Mouse (Mus musculus) cerebellum, adult (tissue): ENCODE data around the gene Tmprss11e.

Experiments used
- ATAC-seq: cut with Nextera tagmentation; 2 replicates; pipeline ENCODE4 v1.9.2; 2017; ENCODE audit warnings: mild to moderate bottlenecking, moderate library complexity, mixed read lengths; ENCODE audit not compliant: insufficient number of reproducible peaks, low FRiP score, low TSS enrichment

Tmprss11e gene

DNA sequence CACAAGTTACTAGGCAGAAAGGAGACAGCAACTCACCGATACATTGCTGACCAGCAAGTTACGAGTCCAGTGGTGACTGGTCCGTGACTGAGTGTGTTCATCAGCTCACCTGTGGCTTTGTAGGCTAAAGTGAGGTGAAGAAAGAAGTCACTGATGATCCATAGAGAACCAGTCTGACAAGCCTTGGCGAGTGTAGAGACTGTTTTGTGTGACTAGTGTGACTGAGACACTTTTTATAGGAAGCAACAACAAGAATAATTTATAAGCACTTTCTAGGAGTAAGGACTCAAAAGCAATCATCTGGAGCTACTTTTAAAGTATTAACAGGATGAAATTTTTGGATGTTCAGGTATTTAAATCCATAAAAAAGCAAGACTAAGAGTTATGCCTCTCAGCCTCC is at the start of gene Tmprss11e:
Tmprss11e (minus strand) TSS at position 101 of the 400 bp plus-strand sequence.
- ATAC-seq = no peak

GRCm38 (mm10) chr5:86792807-86793206 is 47.2 kb upstream of the Tmprss11e start:
- ATAC-seq = no peak

GRCm38 (mm10) chr5:86792249-86792648 is 46.6 kb upstream of the Tmprss11e start:
- ATAC-seq = no peak

- no peak for ATAC-seq
These were observed 44.3 kb upstream of the Tmprss11e start for GRCm38 (mm10) chr5:86789954-86790353.

DNA sequence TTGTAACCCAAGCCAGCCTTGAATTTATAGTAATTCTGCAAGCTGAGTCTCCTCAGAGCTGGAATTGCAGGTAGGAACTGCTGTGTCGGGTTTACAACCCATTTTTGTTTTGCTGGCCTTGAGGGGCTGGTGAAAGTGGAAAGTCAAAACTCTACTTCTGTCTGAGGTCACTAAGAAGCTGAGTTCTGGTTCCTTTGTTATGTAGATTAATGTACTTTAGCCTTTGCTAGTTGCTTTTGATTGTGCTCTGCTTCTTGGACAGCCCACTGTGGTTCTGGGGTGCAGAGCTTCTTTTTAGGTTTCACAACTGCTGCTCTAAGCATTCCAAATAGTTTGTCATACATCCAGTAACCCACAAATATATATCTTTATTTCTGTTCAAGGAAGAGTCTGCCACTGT is 41.2 kb upstream of the Tmprss11e start:
- no peak for ATAC-seq

GRCm38 (mm10) chr5:86784205-86784604 is 38.6 kb upstream of the Tmprss11e start:
- ATAC-seq = no peak

- ATAC-seq = no peak
These were observed 37.4 kb upstream of the Tmprss11e start for GRCm38 (mm10) chr5:86783059-86783458.

DNA sequence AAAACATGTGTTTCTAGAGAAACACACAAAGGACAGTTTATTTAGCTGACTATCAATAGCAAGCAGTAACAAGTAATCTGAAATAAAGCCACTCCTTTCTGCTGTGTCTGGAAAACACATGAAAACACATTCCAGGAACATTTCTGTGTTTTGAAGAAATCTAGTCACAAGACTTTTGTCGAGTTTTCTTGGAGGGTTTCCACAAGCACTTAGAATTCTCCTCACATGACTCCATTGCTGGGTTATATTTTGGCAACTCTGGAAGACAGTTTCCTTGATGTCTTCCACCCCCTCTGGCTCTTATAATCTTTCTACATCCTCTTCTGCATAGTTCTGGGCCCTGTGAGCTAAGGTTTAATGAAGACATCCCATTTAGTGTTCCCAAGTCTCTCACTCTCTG is 32.9 kb upstream of the Tmprss11e start:
- no peak for ATAC-seq

- no peak for ATAC-seq
These were observed 31.3 kb upstream of the Tmprss11e start for GRCm38 (mm10) chr5:86776941-86777340.

GRCm38 (mm10) chr5:86771010-86771409 is 25.4 kb upstream of the Tmprss11e start:
- ATAC-seq = no peak

GRCm38 (mm10) chr5:86769015-86769658 is 23.5 kb upstream of the Tmprss11e start:
- ATAC-seq = no peak

GRCm38 (mm10) chr5:86742796-86743195 is 2.8 kb downstream of the Tmprss11e start:
- no peak for ATAC-seq

DNA sequence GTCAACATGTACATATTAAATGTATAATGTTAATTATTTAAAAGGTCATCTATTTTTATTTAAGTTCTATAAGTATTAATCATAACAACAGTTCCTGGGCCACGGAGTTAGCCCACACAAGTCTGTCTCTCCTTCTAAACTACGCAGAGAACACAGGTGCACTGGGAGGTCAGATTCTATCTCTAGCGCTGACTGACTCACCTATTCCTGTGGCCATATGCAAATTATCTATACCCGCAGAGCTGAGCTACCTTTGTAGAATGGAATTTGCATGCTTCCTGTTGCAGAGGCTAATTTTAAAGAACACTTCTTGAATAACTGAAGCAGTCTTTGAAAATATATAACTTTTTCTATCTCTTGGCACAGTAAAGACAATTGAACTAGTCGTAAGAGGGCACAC is 4.5 kb downstream of the Tmprss11e start:
- no peak for ATAC-seq

DNA sequence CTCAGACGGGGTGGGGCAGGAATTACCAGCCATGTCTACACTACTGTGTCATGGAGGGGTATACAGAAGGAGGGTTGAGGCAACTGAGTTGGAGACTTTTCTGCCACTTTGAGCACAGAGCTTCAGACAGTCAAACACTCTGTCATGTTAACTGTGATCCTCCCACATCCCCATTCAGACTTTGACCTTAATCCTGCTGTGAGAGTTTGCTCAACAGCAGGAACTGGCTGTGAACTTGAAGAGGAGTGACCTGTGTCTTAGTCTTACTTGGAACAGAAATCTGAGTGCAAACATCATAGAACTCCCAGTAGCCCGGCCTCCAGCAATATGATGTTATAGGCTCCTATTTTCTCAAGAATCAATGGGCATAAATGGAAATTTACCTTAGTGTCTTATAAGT is 9.8 kb downstream of the Tmprss11e start:
- no peak for ATAC-seq

DNA sequence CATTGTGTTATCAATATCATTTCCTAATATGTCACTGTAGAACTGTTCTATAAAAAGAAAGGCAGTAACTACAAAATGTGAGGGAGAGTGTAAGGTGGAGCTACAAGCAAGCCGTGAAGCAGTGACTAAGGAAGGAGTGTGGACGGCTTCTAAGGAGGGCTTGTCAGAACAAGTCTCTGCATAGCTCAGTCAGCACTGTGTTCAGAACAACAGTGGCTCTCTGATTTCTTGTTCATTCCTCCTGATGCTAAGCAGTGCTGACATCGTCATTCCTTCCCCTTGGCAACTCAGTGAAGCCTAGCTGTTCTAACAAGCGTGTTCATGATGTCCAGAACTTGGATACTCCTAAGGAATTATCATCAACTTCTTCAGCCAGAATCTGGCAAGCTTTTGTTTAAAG is 15.0 kb downstream of the Tmprss11e start:
- ATAC-seq = no peak

- no peak for ATAC-seq
These were observed 17.0 kb downstream of the Tmprss11e start for GRCm38 (mm10) chr5:86728574-86728973.

DNA sequence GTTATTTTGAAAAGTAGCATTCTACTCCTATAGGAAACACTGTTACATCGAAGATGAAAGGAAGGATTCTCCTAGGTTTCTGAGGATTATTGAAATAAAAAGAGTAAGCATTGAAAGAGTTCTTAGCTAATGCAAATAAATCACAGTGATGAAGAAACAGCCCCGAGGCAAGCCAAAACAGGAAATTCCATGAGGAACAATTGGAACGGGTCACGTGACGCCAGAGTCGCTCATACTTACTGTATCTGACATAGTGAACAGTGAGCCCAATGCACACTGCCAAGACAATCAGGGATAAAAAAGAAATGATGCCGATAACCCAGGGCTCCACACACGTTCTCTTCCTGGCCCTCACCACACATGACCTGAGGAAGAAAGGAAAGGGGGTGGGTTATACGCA is 18.6 kb downstream of the Tmprss11e start:
- ATAC-seq = no peak

DNA sequence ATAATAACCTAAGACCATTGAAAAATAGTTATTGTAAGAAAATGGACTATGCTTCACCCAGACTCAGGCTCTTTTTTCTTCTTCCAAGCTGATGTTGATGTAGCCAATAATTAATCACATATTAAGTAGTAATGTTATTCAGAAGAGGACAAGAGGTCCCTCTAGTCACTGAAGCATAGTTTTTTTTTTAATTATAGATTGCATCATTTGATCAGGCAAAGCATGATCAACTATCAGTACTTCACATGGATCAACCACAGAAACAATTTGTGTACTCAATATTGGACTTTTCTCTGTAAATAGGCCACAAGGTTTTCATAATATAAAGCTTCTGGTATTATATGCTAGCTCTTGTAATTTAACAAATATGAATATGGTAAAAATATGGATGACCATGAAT is 20.6 kb downstream of the Tmprss11e start:
- no peak for ATAC-seq

GRCm38 (mm10) chr5:86722820-86723460 is 22.7 kb downstream of the Tmprss11e start:
- ATAC-seq = no peak

DNA sequence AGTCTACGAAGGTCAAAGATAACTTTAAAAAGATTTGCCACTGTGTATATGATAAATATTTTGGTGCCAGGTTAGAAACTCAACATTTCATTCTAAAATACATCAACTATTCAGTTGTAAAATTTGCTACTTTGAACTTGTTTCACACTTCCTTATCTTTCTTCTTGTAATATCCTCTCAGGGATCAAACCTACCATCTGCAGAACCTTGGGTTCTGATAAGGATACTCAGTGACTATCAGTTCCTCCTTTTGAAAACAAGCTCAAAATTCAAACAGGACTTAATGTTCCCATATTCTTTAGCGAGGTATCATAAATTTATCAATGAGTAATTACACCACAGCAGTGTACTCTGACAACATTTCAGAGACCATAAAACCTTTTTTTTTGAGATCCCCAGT is 30.6 kb downstream of the Tmprss11e start:
- no peak for ATAC-seq

- ATAC-seq = no peak
These were observed 40.7 kb downstream of the Tmprss11e start for GRCm38 (mm10) chr5:86704923-86705322.

DNA sequence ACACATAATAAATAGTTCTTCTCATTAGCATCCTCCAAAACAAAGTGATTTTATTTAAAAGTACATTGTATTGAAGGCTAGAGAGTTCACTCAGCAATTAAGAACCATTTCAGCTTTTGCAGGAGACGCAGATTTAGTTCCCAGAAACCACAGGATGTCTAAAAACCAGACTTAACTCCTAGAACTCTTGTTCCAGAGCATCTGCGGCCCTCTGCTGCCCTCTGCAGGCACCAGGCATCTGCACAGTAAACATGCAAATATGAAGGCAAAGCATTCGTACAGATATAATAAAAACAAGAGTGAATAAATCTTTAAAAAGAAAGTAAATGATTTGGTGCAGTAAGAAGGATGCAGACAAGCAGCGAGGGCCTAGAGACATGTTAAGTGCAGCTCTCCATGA is 60.9 kb downstream of the Tmprss11e start:
- ATAC-seq = no peak
